18 mouse cellular contexts compared by ENCODE assay signal in genomic region chr11:19944701-19945100, GRCm38 (mm10). TPM values are rescaled to one million over a fixed set of nuclear protein-coding genes. Genes with fewer than 3 reads are reported as not detected.
DNase-seq lines count a peak whose midpoint lies in the region; TF ChIP-seq lines count a peak whose summit lies in the region.
"Had no signal": no experiment of that assay in that cellular context is flagged by ENCODE, and none has a peak within 500 bp of the region (broad histone marks: within the 10 kb centered on the region; RNA-seq: fewer than 3 reads in every experiment).

No protein-coding gene starts in this region.

- no peak overlapping the region for H3K27ac ChIP-seq in gastrocnemius, adult 2 months
- H3K27ac ChIP-seq in left cerebral cortex, adult 2 months, result peak overlapping the region; percentile 77
- H3K27ac ChIP-seq: forebrain, embryonic 15.5 days; hindbrain, embryonic 12.5 days; midbrain, embryonic 12.5 days; neural tube, embryonic 12.5 days had no signal

- no peak for TF ChIP-seq POLR2A in lung, adult 2 months (IDR thresholded peaks at IDR 0.05; ENCODE audit: borderline replicate concordance, extremely low read depth, low read depth, low read length)

- peak; percentile 7 for DNase-seq in gastrocnemius, adult 2 months
- no peak for DNase-seq in gastrocnemius, postnatal 10 days
- peak; percentile 28 for DNase-seq in layer of hippocampus, adult 9-11 months
- DNase-seq in layer of hippocampus, postnatal 25 days (ENCODE audit: extremely low spot score in 1 of 2, low spot score in 1 of 2), result no peak
- peak; percentile 81 for DNase-seq in brain, adult 2 months (ENCODE audit: low read depth, low spot score)
- peak; percentile 40 to 47 for DNase-seq in left cerebral cortex, adult 2 months (ENCODE audit: extremely low spot score in 1 of 2, low spot score in 2 of 2)
- DNase-seq in lung, adult 2 months, result no peak
- DNase-seq: adrenal gland, postnatal 36 days; cerebellum, adult 8-10 months; gastrocnemius, postnatal 25 days; kidney, adult 9 months; liver; lung, postnatal 10 days; thymus, postnatal 25 days had no signal

- intact Hi-C loops in gastrocnemius, adult 2 months (cut with DNase I), result no loop called here
- intact Hi-C loops in left cerebral cortex, adult 2 months (cut with DNase I), result loop anchor here (2.0 kb wide), 2 partner anchors 20 to 34 kb away; partner anchors contain the start of gene Spred2

- no peak overlapping the region for H3K4me3 ChIP-seq in gastrocnemius, adult 2 months
- no peak overlapping the region for H3K4me3 ChIP-seq in left cerebral cortex, adult 2 months
- no peak overlapping the region for H3K4me3 ChIP-seq in lung, adult 2 months (replicated peaks; ENCODE audit: extremely low read depth, low read depth, low read length)
- H3K4me3 ChIP-seq: forebrain, embryonic 15.5 days; hindbrain, embryonic 12.5 days; midbrain, embryonic 12.5 days; neural tube, embryonic 12.5 days had no signal

- 93% methylated on average over 6 of the region's 6 CpGs for WGBS in lung, adult 2 months

- no peak for TF ChIP-seq CTCF in gastrocnemius, adult 2 months (IDR thresholded peaks at IDR 0.05)
- TF ChIP-seq CTCF in left cerebral cortex, adult 2 months (IDR thresholded peaks at IDR 0.05), result no peak
- TF ChIP-seq CTCF in lung, adult 2 months (IDR thresholded peaks at IDR 0.05; ENCODE audit: insufficient read depth, low read length), result no peak

- H3K4me1 ChIP-seq in lung, adult 2 months (ENCODE audit: control insufficient read depth, insufficient read depth, low read length), result peaks cover 8% of the 10 kb centered on the region

RNA-seq across cellular contexts. Expression of gene Spred2, which starts 20.5 kb away (rescaled TPM):
- total RNA-seq in gastrocnemius, adult 2 months (2021), result 1 to 10 TPM; 5.6 to 7.8 TPM
- 10 to 100 TPM; 17.3 to 19.4 TPM for total RNA-seq in gastrocnemius, postnatal 10 days (2021)
- 10 to 100 TPM; 86.4 to 97.1 TPM for total RNA-seq in layer of hippocampus, postnatal 25 days (2021)
- total RNA-seq in left cerebral cortex, adult 2 months (2021), result 100 to 1,000 TPM; 102 to 119 TPM
- 24.0 and 24.4 TPM in 2 replicates for polyA plus RNA-seq in lung, adult 2 months (2012; rRNA removed)

Comparison
In these comparisons a context has a peak if more than half of its experiments do, and no peak if none do; other contexts are left out.
1. DNase-seq: peak in gastrocnemius, adult 2 months (single experiment), layer of hippocampus, adult 9-11 months (single experiment), brain, adult 2 months (single experiment) and left cerebral cortex, adult 2 months (2 of 2); none in gastrocnemius, postnatal 10 days (single experiment), layer of hippocampus, postnatal 25 days (0 of 2) and lung, adult 2 months (single experiment).
2. RNA of gene Spred2, which starts 20.5 kb away (total RNA-seq): 102 to 119 TPM in left cerebral cortex, adult 2 months and 86.4 to 97.1 TPM in layer of hippocampus, postnatal 25 days; 17.3 to 19.4 TPM in gastrocnemius, postnatal 10 days and 5.6 to 7.8 TPM in gastrocnemius, adult 2 months; every median in the first group is over 4 times any median in the second.